Mouse (Mus musculus): Measurements from ENCODE around the gene Ryk. TPM values are rescaled to one million over a fixed set of nuclear protein-coding genes. Genes with fewer than 3 reads are reported as not detected.
A peak's percentile ranks its signal among the peaks of the same experiment; 100 is the strongest.

Ryk gene
- polyA plus RNA-seq, 1 experiment from 2014 or later, result 4.5 TPM

GRCm38 (mm10) chr9:102834414-102834741 is 339 bp upstream of the Ryk start:
- 21% methylated on average over 10 of the region's 10 CpGs for WGBS (ENCODE audit: insufficient replicate concordance)
- H3K4me2 ChIP-seq, result peak overlapping the region; percentile 89
- H3K4me3 ChIP-seq (replicated peaks), result peak overlapping the region; percentile 84
- ATAC-seq (ENCODE audit: low read depth) (peak; percentile 45), DNase-seq (no peak)
- peaks cover 7% of the 10 kb centered on the region; the same call in 1 of the 2 replicates for H3K27me3 ChIP-seq
- H3K36me3 ChIP-seq, result no peaks in the 10 kb centered on the region
- no peak overlapping the region for H3K27ac ChIP-seq
- H3K9me3 ChIP-seq (replicated peaks), result no peaks in the 10 kb centered on the region
- peak overlapping the region; percentile 86 for H3K9ac ChIP-seq
- H3K4me1 ChIP-seq (replicated peaks), result peaks cover 42% of the 10 kb centered on the region

GRCm38 (mm10) chr9:102836279-102836678 is 1.6 kb downstream of the Ryk start:
- no peak for ATAC-seq (ENCODE audit: low read depth)
- Histone ChIP-seq H3K9ac (peak overlapping the region; percentile 86), H3K4me2 (peak overlapping the region; percentile 89), H3K27me3 (peaks cover 7% of the 10 kb centered on the region; the same call in 1 of the 2 replicates), H3K9me3 (replicated peaks) (no peaks in the 10 kb centered on the region), H3K27ac (no peak overlapping the region), H3K4me1 (replicated peaks) (peaks cover 60% of the 10 kb centered on the region), H3K36me3 (no peaks in the 10 kb centered on the region), H3K4me3 (replicated peaks) (peak overlapping the region; percentile 84)
- WGBS (ENCODE audit: insufficient replicate concordance), result 44% methylated on average over 9 of the region's 9 CpGs
- DNase-seq, result no peak

- H3K9ac ChIP-seq, result peak overlapping the region; percentile 37; the same call in 1 of the 2 replicates
- H3K4me1 ChIP-seq (replicated peaks), result peaks cover 80% of the 10 kb centered on the region
- no peaks in the 10 kb centered on the region for H3K36me3 ChIP-seq
- no peaks in the 10 kb centered on the region for H3K9me3 ChIP-seq (replicated peaks)
- H3K4me2 ChIP-seq, result peak overlapping the region; percentile 33
- DNase-seq, result no peak
- no peak overlapping the region for H3K27ac ChIP-seq
- 0 out of 2 replicates have a peak, but pooled peaks cover 4% of the 10 kb centered on the region for H3K27me3 ChIP-seq
- WGBS (ENCODE audit: insufficient replicate concordance), result 12% methylated on average over 16 of the region's 16 CpGs
- peak; percentile 13 for ATAC-seq (ENCODE audit: low read depth)
- H3K4me3 ChIP-seq (replicated peaks), result 0 out of 2 replicates have a peak overlapping the region, but pooled peaks have one; percentile 4
These were observed 6.4 kb downstream of the Ryk start for GRCm38 (mm10) chr9:102840792-102841778.

- Histone ChIP-seq H3K9ac (no peak overlapping the region), H3K4me2 (no peak overlapping the region), H3K27me3 (0 out of 2 replicates have a peak, but pooled peaks cover 4% of the 10 kb centered on the region), H3K27ac (no peak overlapping the region), H3K4me1 (replicated peaks) (peaks cover 80% of the 10 kb centered on the region), H3K4me3 (replicated peaks) (no peak overlapping the region), H3K9me3 (replicated peaks) (no peaks in the 10 kb centered on the region), H3K36me3 (no peaks in the 10 kb centered on the region)
- no peak for ATAC-seq (ENCODE audit: low read depth)
- no peak for DNase-seq
- 50% methylated on average over 1 of the region's 1 CpGs for WGBS (ENCODE audit: insufficient replicate concordance)
These were observed 7.1 kb downstream of the Ryk start for GRCm38 (mm10) chr9:102841832-102842231.

- Histone ChIP-seq H3K36me3 (no peaks in the 10 kb centered on the region), H3K9ac (no peak overlapping the region), H3K27ac (no peak overlapping the region), H3K4me1 (replicated peaks) (peaks cover 80% of the 10 kb centered on the region), H3K9me3 (replicated peaks) (no peaks in the 10 kb centered on the region), H3K4me2 (no peak overlapping the region), H3K27me3 (no peaks in the 10 kb centered on the region), H3K4me3 (replicated peaks) (no peak overlapping the region)
- ATAC-seq (ENCODE audit: low read depth) (no peak), DNase-seq (no peak)
- WGBS (ENCODE audit: insufficient replicate concordance), result 63% methylated on average over 8 of the region's 8 CpGs
These were observed 7.8 kb downstream of the Ryk start for GRCm38 (mm10) chr9:102842498-102842897.

- Histone ChIP-seq H3K4me1 (replicated peaks) (peaks cover 87% of the 10 kb centered on the region), H3K9me3 (replicated peaks) (no peaks in the 10 kb centered on the region), H3K36me3 (no peaks in the 10 kb centered on the region), H3K27me3 (no peaks in the 10 kb centered on the region), H3K27ac (no peak overlapping the region), H3K4me3 (replicated peaks) (no peak overlapping the region), H3K4me2 (no peak overlapping the region), H3K9ac (no peak overlapping the region)
- no peak for DNase-seq
- WGBS (ENCODE audit: insufficient replicate concordance), result 51% methylated on average over 4 of the region's 4 CpGs
- ATAC-seq (ENCODE audit: low read depth), result no peak
These were observed 8.9 kb downstream of the Ryk start for GRCm38 (mm10) chr9:102843577-102843976.

- ATAC-seq (ENCODE audit: low read depth) (no peak; the same call in 1 of the 2 replicates), DNase-seq (no peak)
- H3K4me1 ChIP-seq (replicated peaks), result peaks cover 69% of the 10 kb centered on the region
- no peaks in the 10 kb centered on the region for H3K9me3 ChIP-seq (replicated peaks)
- no peak overlapping the region for H3K27ac ChIP-seq
- H3K4me2 ChIP-seq, result no peak overlapping the region
- WGBS (ENCODE audit: insufficient replicate concordance), result 65% methylated on average over 6 of the region's 6 CpGs
- no peak overlapping the region for H3K4me3 ChIP-seq (replicated peaks)
- no peaks in the 10 kb centered on the region for H3K27me3 ChIP-seq
- H3K36me3 ChIP-seq, result no peaks in the 10 kb centered on the region
- H3K9ac ChIP-seq, result no peak overlapping the region
These were observed 11.1 kb downstream of the Ryk start for GRCm38 (mm10) chr9:102845851-102846250.

- H3K27ac ChIP-seq, result no peak overlapping the region
- H3K27me3 ChIP-seq, result no peaks in the 10 kb centered on the region
- no peak overlapping the region for H3K9ac ChIP-seq
- H3K4me1 ChIP-seq (replicated peaks), result peaks cover 64% of the 10 kb centered on the region
- WGBS (ENCODE audit: insufficient replicate concordance), result 73% methylated on average over 5 of the region's 5 CpGs
- DNase-seq (no peak), ATAC-seq (ENCODE audit: low read depth) (no peak)
- H3K9me3 ChIP-seq (replicated peaks), result no peaks in the 10 kb centered on the region
- no peak overlapping the region for H3K4me3 ChIP-seq (replicated peaks)
- no peak overlapping the region for H3K4me2 ChIP-seq
- H3K36me3 ChIP-seq, result no peaks in the 10 kb centered on the region
These were observed 11.6 kb downstream of the Ryk start for GRCm38 (mm10) chr9:102846348-102846747.

- 60% methylated on average over 13 of the region's 13 CpGs for WGBS (ENCODE audit: insufficient replicate concordance)
- peaks cover 9% of the 10 kb centered on the region for H3K36me3 ChIP-seq
- no peak overlapping the region for H3K4me2 ChIP-seq
- H3K4me1 ChIP-seq (replicated peaks), result peaks cover 18% of the 10 kb centered on the region
- DNase-seq (no peak), ATAC-seq (ENCODE audit: low read depth) (no peak)
- H3K9ac ChIP-seq, result no peak overlapping the region
- no peak overlapping the region for H3K4me3 ChIP-seq (replicated peaks)
- H3K9me3 ChIP-seq (replicated peaks), result no peaks in the 10 kb centered on the region
- H3K27ac ChIP-seq, result no peak overlapping the region
- no peaks in the 10 kb centered on the region for H3K27me3 ChIP-seq
These were observed 17.6 kb downstream of the Ryk start for GRCm38 (mm10) chr9:102852076-102853022.

GRCm38 (mm10) chr9:102857856-102858255 is 23.1 kb downstream of the Ryk start:
- Histone ChIP-seq H3K9ac (no peak overlapping the region), H3K27ac (no peak overlapping the region), H3K4me2 (no peak overlapping the region), H3K4me3 (replicated peaks) (no peak overlapping the region), H3K36me3 (peaks cover 13% of the 10 kb centered on the region), H3K27me3 (no peaks in the 10 kb centered on the region), H3K4me1 (replicated peaks) (peaks cover 36% of the 10 kb centered on the region), H3K9me3 (replicated peaks) (no peaks in the 10 kb centered on the region)
- 80% methylated on average over 2 of the region's 2 CpGs for WGBS (ENCODE audit: insufficient replicate concordance)
- DNase-seq (no peak), ATAC-seq (ENCODE audit: low read depth) (no peak)

GRCm38 (mm10) chr9:102858283-102858682 is 23.6 kb downstream of the Ryk start:
- Histone ChIP-seq H3K27me3 (no peaks in the 10 kb centered on the region), H3K9me3 (replicated peaks) (no peaks in the 10 kb centered on the region), H3K4me3 (replicated peaks) (no peak overlapping the region), H3K4me2 (no peak overlapping the region), H3K36me3 (peaks cover 13% of the 10 kb centered on the region), H3K9ac (no peak overlapping the region), H3K4me1 (replicated peaks) (peaks cover 36% of the 10 kb centered on the region), H3K27ac (no peak overlapping the region)
- ATAC-seq (ENCODE audit: low read depth), result no peak
- no peak for DNase-seq
- 79% methylated on average over 5 of the region's 5 CpGs for WGBS (ENCODE audit: insufficient replicate concordance)

Measured in liver, embryonic 13.5 days (tissue).